Mouse (Mus musculus) testis, adult 2 months (tissue): ENCODE data around the gene Txndc2.

Experiments used
- CTCF ChIP-seq: fragments of 200-500 bp; IDR thresholded peaks from 2 replicates; pipeline ENCODE4 v1.5.1; 2012; ENCODE audit warnings: low read depth, mild to moderate bottlenecking, inconsistent platforms, low read length, moderate library complexity; ENCODE audit not compliant: control insufficient read depth, insufficient read depth, insufficient replicate concordance
- POLR2A ChIP-seq: fragments of 200-500 bp; IDR thresholded peaks from 2 replicates; pipeline ENCODE4 v1.6.1; 2012; ENCODE audit warnings: low read depth, mild to moderate bottlenecking, inconsistent platforms, low read length, moderate library complexity; ENCODE audit not compliant: control insufficient read depth

- TF ChIP-seq POLR2A (no peak; the same call in 1 of the 2 replicates), CTCF (no peak)
Observed at GRCm38 (mm10) chr17:65641734-65642218, at the start of gene Txndc2.
